In the genomic region with DNA sequence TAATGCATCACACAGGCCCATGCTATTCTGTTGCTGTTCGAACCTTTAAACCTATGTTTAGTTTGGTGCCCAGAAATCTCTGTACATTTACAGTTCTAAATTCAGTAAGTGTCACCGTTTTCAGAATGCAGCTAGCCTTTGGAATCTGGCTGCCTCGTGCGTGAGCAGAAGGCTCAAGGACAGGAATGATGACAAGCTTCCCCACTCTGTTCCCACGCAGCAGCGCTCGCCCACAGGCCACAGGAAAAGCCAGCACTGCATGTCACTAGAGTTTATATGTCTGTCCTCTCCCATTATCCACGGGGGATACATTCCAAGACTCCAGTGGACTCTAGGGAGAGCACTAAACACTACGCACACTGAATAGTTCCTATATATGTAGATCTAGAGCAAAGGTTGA, we compare ENCODE assay signal across 13 mouse cellular contexts.
DNase-seq lines count a peak whose midpoint lies in the region.
"Had no signal": no experiment of that assay in that cellular context is flagged by ENCODE, and none has a peak within 500 bp of the region (broad histone marks: within the 10 kb centered on the region; RNA-seq: fewer than 3 reads in every experiment).

No protein-coding gene starts in this region.

- DNase-seq in adrenal gland, postnatal 10 days = peak; percentile 10
- DNase-seq in adrenal gland, postnatal 4 days (ENCODE audit: low spot score in 2 of 2) = no peak
- peak; percentile 68 to 80 for DNase-seq in frontal cortex, postnatal 36 days (ENCODE audit: low spot score in 2 of 2)
- no peak for DNase-seq in frontal cortex, postnatal 14 days (ENCODE audit: low spot score in 2 of 2)
- DNase-seq in right cerebral cortex, adult 2 months (ENCODE audit: low spot score in 2 of 2) = peak; percentile 71 to 80
- no peak for DNase-seq in right cerebral cortex, postnatal 4 days
- DNase-seq in urinary bladder, postnatal 14 days (ENCODE audit: low spot score) = no peak
- no peak for DNase-seq in neural tube, embryonic 10.5 days (ENCODE audit: extremely low spot score, low spot score)
- DNase-seq: heart, adult 18-20 months; kidney, adult 8-10 months; kidney, postnatal 4 days; lung, postnatal 14 days; thymus, adult 2 months had no signal

Comparison
In these comparisons a context has a peak if more than half of its experiments do, and no peak if none do; other contexts are left out.
1. DNase-seq: peak in adrenal gland, postnatal 10 days (single experiment), frontal cortex, postnatal 36 days (2 of 2) and right cerebral cortex, adult 2 months (2 of 2); none in adrenal gland, postnatal 4 days (0 of 2), frontal cortex, postnatal 14 days (0 of 2), right cerebral cortex, postnatal 4 days (single experiment), urinary bladder, postnatal 14 days (single experiment) and neural tube, embryonic 10.5 days (single experiment).